Mouse (Mus musculus): ENCODE data around the gene Fhl4. TPM values are rescaled to one million over a fixed set of nuclear protein-coding genes. Genes with fewer than 3 reads are reported as not detected.

The Fhl4 gene
- polyA plus RNA-seq, 1 experiment from 2014 or later = 0.37 TPM

- peak; percentile 97 for ATAC-seq
- Histone ChIP-seq H3K9ac (ENCODE audit: low read depth, low read length) (peak within 1 kb of the TSS; percentile 60), H3K27me3 (replicated peaks; ENCODE audit: control insufficient read depth, insufficient read depth, low read length) (no peaks in the 10 kb centered on the region), H3K4me2 (replicated peaks; ENCODE audit: low read depth) (peak within 1 kb of the TSS; percentile 70), H3K9me3 (ENCODE audit: control insufficient read depth) (no peaks in the 10 kb centered on the region), H3K36me3 (ENCODE audit: control insufficient read depth, insufficient read depth) (peaks cover 6% of the 10 kb centered on the region; the same call in 1 of the 2 replicates), H3K4me3 (ENCODE audit: low read depth, low read length) (peak within 1 kb of the TSS; percentile 67), H3K27ac (ENCODE audit: low read depth, low read length) (peak within 1 kb of the TSS; percentile 60; the same call in 1 of the 2 replicates), H3K4me1 (replicated peaks; ENCODE audit: control insufficient read depth, insufficient read depth, low read length) (peaks cover 5% of the 10 kb centered on the region; the same call in 1 of the 2 replicates)
- 7% methylated on average over 20 of the region's 20 CpGs for WGBS
- TF ChIP-seq CTCF (IDR thresholded peaks at IDR 0.05; ENCODE audit: low read depth) = peak; percentile 69
These were observed 25.3 kb upstream of the Fhl4 start, which contains the start of gene Mterf2 for GRCm38 (mm10) chr10:85127395-85128287. Mterf2 (minus strand) TSS chr10:85128027.

DNA sequence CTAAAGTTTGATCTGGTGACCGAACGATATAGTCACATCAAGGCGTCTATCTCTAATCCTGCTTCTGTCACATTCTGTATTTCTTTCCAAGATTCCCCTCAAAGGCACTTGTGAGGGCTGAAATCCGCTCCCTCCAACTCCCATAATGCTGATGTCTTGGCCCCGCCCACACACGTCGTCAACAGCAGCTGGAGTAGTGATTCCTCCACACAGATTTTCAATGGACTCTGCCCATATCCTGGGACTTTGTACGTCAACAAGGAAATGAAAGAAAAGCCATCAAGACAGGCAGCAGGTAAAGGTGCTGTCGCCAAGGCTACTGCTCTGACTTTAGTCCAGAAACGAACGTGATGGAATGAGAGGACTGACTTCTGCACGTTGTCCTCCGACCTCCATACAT lies 22.9 kb upstream of the Fhl4 start:
- H3K4me3 ChIP-seq (ENCODE audit: low read depth, low read length) = no peak overlapping the region
- H3K4me2 ChIP-seq (replicated peaks; ENCODE audit: low read depth) = peak overlapping the region; percentile 48
- TF ChIP-seq CTCF (IDR thresholded peaks at IDR 0.05; ENCODE audit: low read depth) = no peak
- peaks cover 5% of the 10 kb centered on the region; the same call in 1 of the 2 replicates for H3K4me1 ChIP-seq (replicated peaks; ENCODE audit: control insufficient read depth, insufficient read depth, low read length)
- no peak overlapping the region for H3K9ac ChIP-seq (ENCODE audit: low read depth, low read length)
- no peaks in the 10 kb centered on the region for H3K27me3 ChIP-seq (replicated peaks; ENCODE audit: control insufficient read depth, insufficient read depth, low read length)
- WGBS = 54% methylated on average over 13 of the region's 13 CpGs
- no peaks in the 10 kb centered on the region for H3K9me3 ChIP-seq (ENCODE audit: control insufficient read depth)
- H3K36me3 ChIP-seq (ENCODE audit: control insufficient read depth, insufficient read depth) = peaks cover 11% of the 10 kb centered on the region
- peak; percentile 73 for ATAC-seq
- H3K27ac ChIP-seq (ENCODE audit: low read depth, low read length) = peak overlapping the region; percentile 70

GRCm38 (mm10) chr10:85114409-85114808 lies 12.1 kb upstream of the Fhl4 start:
- no peak overlapping the region for H3K27ac ChIP-seq (ENCODE audit: low read depth, low read length)
- H3K27me3 ChIP-seq (replicated peaks; ENCODE audit: control insufficient read depth, insufficient read depth, low read length) = no peaks in the 10 kb centered on the region
- no peaks in the 10 kb centered on the region for H3K4me1 ChIP-seq (replicated peaks; ENCODE audit: control insufficient read depth, insufficient read depth, low read length)
- H3K36me3 ChIP-seq (ENCODE audit: control insufficient read depth, insufficient read depth) = peaks cover under 1% of the 10 kb centered on the region; the same call in 1 of the 2 replicates
- 71% methylated on average over 4 of the region's 4 CpGs for WGBS
- no peaks in the 10 kb centered on the region for H3K9me3 ChIP-seq (ENCODE audit: control insufficient read depth)
- no peak overlapping the region for H3K4me3 ChIP-seq (ENCODE audit: low read depth, low read length)
- no peak for TF ChIP-seq CTCF (IDR thresholded peaks at IDR 0.05; ENCODE audit: low read depth)
- no peak overlapping the region for H3K4me2 ChIP-seq (replicated peaks; ENCODE audit: low read depth)
- ATAC-seq = no peak
- H3K9ac ChIP-seq (ENCODE audit: low read depth, low read length) = no peak overlapping the region

GRCm38 (mm10) chr10:85103085-85103885 lies 990 bp upstream of the Fhl4 start:
- ATAC-seq = peak; percentile 69
- Histone ChIP-seq H3K36me3 (ENCODE audit: control insufficient read depth, insufficient read depth) (no peaks in the 10 kb centered on the region), H3K4me2 (replicated peaks; ENCODE audit: low read depth) (peak overlapping the region; percentile 91), H3K4me1 (replicated peaks; ENCODE audit: control insufficient read depth, insufficient read depth, low read length) (no peaks in the 10 kb centered on the region), H3K4me3 (ENCODE audit: low read depth, low read length) (peak overlapping the region; percentile 95), H3K27me3 (replicated peaks; ENCODE audit: control insufficient read depth, insufficient read depth, low read length) (no peaks in the 10 kb centered on the region), H3K27ac (ENCODE audit: low read depth, low read length) (peak overlapping the region; percentile 88), H3K9ac (ENCODE audit: low read depth, low read length) (peak overlapping the region; percentile 88), H3K9me3 (ENCODE audit: control insufficient read depth) (no peaks in the 10 kb centered on the region)
- WGBS = under 1% methylated on average over 34 of the region's 34 CpGs
- no peak for TF ChIP-seq CTCF (IDR thresholded peaks at IDR 0.05; ENCODE audit: low read depth)

DNA sequence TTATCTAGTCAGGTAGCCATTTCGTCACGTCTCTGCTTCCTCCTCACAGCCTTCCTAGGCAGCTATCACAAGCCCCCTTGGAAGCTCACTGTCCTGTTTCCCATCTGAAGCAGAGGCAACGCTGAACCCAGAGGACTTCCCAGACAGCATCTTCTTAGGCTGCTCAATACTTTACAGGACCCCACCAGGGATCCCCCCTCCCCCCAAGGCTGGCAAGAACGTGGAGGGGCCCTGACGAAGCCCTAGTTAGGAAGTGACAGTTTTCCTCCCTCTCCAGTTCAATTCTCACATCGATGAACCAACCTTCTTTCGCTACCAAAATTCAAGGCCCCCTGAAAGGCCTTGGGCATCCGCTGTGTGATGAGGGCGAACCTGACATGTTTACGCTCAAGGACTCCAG lies 454 bp downstream of the Fhl4 start:
- TF ChIP-seq CTCF (IDR thresholded peaks at IDR 0.05; ENCODE audit: low read depth) = no peak
- H3K4me2 ChIP-seq (replicated peaks; ENCODE audit: low read depth) = peak overlapping the region; percentile 91
- no peaks in the 10 kb centered on the region for H3K4me1 ChIP-seq (replicated peaks; ENCODE audit: control insufficient read depth, insufficient read depth, low read length)
- peak overlapping the region; percentile 95 for H3K4me3 ChIP-seq (ENCODE audit: low read depth, low read length)
- no peaks in the 10 kb centered on the region for H3K36me3 ChIP-seq (ENCODE audit: control insufficient read depth, insufficient read depth)
- H3K27me3 ChIP-seq (replicated peaks; ENCODE audit: control insufficient read depth, insufficient read depth, low read length) = no peaks in the 10 kb centered on the region
- H3K27ac ChIP-seq (ENCODE audit: low read depth, low read length) = 0 out of 2 replicates have a peak overlapping the region, but pooled peaks have one; percentile 88
- H3K9ac ChIP-seq (ENCODE audit: low read depth, low read length) = peak overlapping the region; percentile 88
- no peaks in the 10 kb centered on the region for H3K9me3 ChIP-seq (ENCODE audit: control insufficient read depth)
- WGBS = 4% methylated on average over 10 of the region's 10 CpGs
- no peak for ATAC-seq

Data from intestine, postnatal 0 days (tissue).